Mouse (Mus musculus) hindbrain, embryonic 16.5 days (tissue): Measurements from ENCODE around the gene Ubtf. TPM values are rescaled to one million over a fixed set of nuclear protein-coding genes. Genes with fewer than 3 reads are reported as not detected.

Experiments used
- ATAC-seq: fragments of 200-750 bp; cut with Nextera tagmentation; 2 replicates; pipeline ENCODE4 v1.8.0; 2017; ENCODE audit warnings: moderate TSS enrichment, moderate library complexity
- H3K27ac ChIP-seq: fragments of 300-500 bp; sonication (generic); 2 replicates; pipeline ENCODE4 v1.5.1; 2014; ENCODE audit warnings: low read depth, mild to moderate bottlenecking, control low read depth, low read length, moderate library complexity
- H3K27me3 ChIP-seq: fragments of 300-500 bp; sonication (generic); replicated peaks from 2 replicates; pipeline ENCODE4 v1.6.1; 2014; ENCODE audit warnings: low read length; ENCODE audit not compliant: control insufficient read depth, insufficient read depth
- H3K36me3 ChIP-seq: fragments of 300-500 bp; sonication (generic); 2 replicates; pipeline ENCODE4 v1.6.1; 2014; ENCODE audit warnings: mild to moderate bottlenecking, low read length, moderate library complexity, mixed read lengths; ENCODE audit not compliant: control insufficient read depth, insufficient read depth
- H3K4me1 ChIP-seq: fragments of 300-500 bp; sonication (generic); 2 replicates; pipeline ENCODE4 v1.6.1; 2014; ENCODE audit warnings: low read depth, low read length; ENCODE audit not compliant: control insufficient read depth, insufficient read depth
- H3K4me2 ChIP-seq: fragments of 300-500 bp; sonication (generic); 2 replicates; pipeline ENCODE4 v1.6.1; 2014; ENCODE audit warnings: mild to moderate bottlenecking, low read length, control low read depth, moderate library complexity
- H3K4me3 ChIP-seq: fragments of 300-500 bp; sonication (generic); 2 replicates; pipeline ENCODE4 v1.5.1; 2014; ENCODE audit warnings: mild to moderate bottlenecking, low read length, control low read depth, moderate library complexity
- H3K9ac ChIP-seq: fragments of 300-500 bp; sonication (generic); 2 replicates; pipeline ENCODE4 v1.6.1; 2014; ENCODE audit warnings: low read depth, mild to moderate bottlenecking, control low read depth, low read length, moderate library complexity
- H3K9me3 ChIP-seq: fragments of 300-500 bp; sonication (generic); 2 replicates; pipeline ENCODE4 v1.6.1; 2014; ENCODE audit warnings: mild to moderate bottlenecking, low read length, moderate library complexity; ENCODE audit not compliant: control insufficient read depth
- WGBS: fragments of 180-500 bp; shearing (Covaris S2); extraction: QIAGEN DNeasy Blood & Tissue Kit; methylation state at CpG from one replicate; pipeline ENCODE4 v1.1.7; 2014; 5-methylcytosine and 5-hydroxymethylcytosine counted together
- polyA plus RNA-seq: library from polyadenylated mRNA; unstranded; fragments of >200 nt; fragmentation: Nextera tagmentation; extraction: Ambion mirVana; gene quantifications from 2 replicates; pipeline ENCODE4 v1.2.1, GENCODE M21; 2015

Ubtf gene
- polyA plus RNA-seq, 1 experiment from 2014 or later, result 70.4 TPM

DNA sequence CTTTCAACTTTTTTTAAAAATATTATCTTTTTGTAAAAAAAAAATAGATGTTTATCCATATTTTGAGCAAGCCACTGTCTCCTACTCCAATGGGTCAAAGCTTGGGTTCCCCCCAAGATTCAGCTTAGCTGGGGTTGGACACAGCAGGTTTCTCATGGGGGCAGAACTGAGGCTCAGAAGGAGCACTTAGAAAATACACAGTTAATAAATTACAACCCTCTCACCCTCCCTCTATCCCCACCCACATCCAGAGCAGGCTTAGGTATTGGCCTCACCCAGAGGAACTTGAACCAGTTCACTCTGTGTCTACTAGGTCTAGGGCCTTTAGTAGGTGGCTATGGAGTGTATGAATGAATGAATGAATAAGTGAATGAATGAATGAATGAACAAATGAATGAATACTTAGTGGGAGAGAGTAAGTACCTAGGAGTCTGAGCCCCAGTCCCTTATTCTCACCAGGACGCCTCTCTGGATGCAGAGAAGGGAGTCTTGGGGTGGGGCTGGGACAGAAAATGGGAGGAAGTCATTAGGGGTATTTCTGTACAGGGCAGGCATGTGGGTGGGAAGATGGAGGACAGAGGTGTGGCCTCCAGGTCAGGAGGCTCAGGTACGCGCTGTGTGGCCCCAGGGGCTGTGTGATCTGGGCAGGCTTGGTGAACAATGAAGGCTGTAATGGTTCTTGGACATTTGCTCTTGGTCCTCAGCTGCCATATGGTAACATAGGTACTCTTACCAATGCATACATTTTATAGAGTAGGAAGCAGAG, 29.8 kb upstream of the Ubtf start:
- 86% methylated on average over 3 of the region's 3 CpGs for WGBS
- Histone ChIP-seq H3K4me2 (no peak overlapping the region), H3K4me1 (no peaks in the 10 kb centered on the region), H3K4me3 (no peak overlapping the region), H3K9ac (no peak overlapping the region), H3K27ac (no peak overlapping the region), H3K9me3 (no peaks in the 10 kb centered on the region), H3K36me3 (no peaks in the 10 kb centered on the region), H3K27me3 (no peaks in the 10 kb centered on the region)
- no peak for ATAC-seq

DNA sequence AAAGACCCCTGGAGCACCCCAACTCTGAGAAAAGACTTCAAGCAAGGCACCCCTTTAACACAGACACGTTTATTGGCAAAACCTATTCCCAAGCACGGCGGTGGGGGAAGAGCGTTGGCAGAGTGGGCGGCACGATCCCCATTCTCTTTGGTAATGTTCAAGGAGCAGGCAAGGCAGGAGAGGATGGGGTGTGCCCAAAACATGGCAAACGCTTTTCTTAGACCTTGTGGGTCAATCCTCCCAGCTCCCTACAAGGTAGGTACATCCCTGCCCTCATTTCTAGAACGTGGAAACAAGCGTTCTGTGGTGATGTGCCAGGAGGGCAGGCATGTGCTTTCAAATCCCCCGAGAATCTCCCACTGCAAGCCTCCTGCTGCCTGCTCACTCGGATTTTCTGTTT, 29.2 kb upstream of the Ubtf start:
- H3K27me3 ChIP-seq, result no peaks in the 10 kb centered on the region
- no peak overlapping the region for H3K4me3 ChIP-seq
- no peaks in the 10 kb centered on the region for H3K9me3 ChIP-seq
- ATAC-seq, result no peak
- H3K4me1 ChIP-seq, result no peaks in the 10 kb centered on the region
- no peak overlapping the region for H3K27ac ChIP-seq
- H3K36me3 ChIP-seq, result no peaks in the 10 kb centered on the region
- H3K9ac ChIP-seq, result no peak overlapping the region
- WGBS, result 76% methylated on average over 11 of the region's 11 CpGs
- no peak overlapping the region for H3K4me2 ChIP-seq

DNA sequence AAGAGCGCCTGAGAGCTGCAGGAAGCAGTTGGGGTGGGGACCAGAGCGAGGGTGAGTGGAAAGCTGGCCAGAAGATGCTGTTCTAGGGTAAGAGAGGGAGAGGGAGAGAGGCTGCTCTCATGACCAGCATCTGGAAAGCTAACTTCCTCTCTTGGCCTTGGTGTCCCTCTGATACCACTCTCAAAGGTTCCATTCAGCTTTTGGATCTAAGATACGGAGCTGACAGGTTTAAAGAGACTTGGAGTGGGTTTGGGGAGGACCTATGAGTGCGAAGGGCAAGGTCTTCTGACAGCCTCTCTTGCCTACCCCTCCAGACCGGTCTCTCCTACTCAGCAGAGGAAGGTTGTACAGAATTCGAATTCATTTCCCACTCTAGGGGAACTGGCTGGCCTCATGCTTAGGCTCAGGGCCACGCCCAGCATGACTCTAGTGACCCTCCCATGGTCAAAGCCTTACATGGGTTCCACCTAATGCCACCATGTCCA, 28.6 kb upstream of the Ubtf start:
- H3K9me3 ChIP-seq, result no peaks in the 10 kb centered on the region
- H3K9ac ChIP-seq, result no peak overlapping the region
- H3K4me2 ChIP-seq, result no peak overlapping the region
- H3K36me3 ChIP-seq, result no peaks in the 10 kb centered on the region
- H3K27ac ChIP-seq, result no peak overlapping the region
- no peaks in the 10 kb centered on the region for H3K27me3 ChIP-seq
- H3K4me1 ChIP-seq, result no peaks in the 10 kb centered on the region
- no peak for ATAC-seq
- H3K4me3 ChIP-seq, result no peak overlapping the region
- WGBS, result 92% methylated on average over 7 of the region's 7 CpGs

DNA sequence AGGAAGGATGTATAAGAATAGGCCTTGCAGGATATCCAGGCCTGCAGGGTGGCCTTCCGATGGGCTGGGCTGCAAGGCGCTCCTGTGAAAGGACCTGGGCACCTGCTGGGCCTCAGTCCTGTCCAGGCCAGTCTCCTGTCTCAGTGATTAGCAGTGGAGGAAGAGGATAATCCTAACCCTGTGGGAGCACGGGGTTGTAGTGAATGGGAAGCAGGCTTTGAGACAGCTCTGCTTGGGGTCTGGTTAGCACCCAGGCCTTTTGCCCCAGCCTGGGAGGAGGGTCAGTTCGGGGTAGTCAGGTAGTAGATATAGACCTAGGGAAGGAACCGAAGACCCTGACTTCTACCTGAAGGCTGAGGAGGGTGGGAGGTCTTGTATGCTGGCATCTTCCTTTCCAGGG, 28.1 kb upstream of the Ubtf start:
- no peak overlapping the region for H3K4me3 ChIP-seq
- no peaks in the 10 kb centered on the region for H3K9me3 ChIP-seq
- no peaks in the 10 kb centered on the region for H3K36me3 ChIP-seq
- H3K27ac ChIP-seq, result no peak overlapping the region
- H3K4me2 ChIP-seq, result no peak overlapping the region
- no peak overlapping the region for H3K9ac ChIP-seq
- ATAC-seq, result no peak
- WGBS, result 78% methylated on average over 5 of the region's 5 CpGs
- no peaks in the 10 kb centered on the region for H3K4me1 ChIP-seq
- H3K27me3 ChIP-seq, result no peaks in the 10 kb centered on the region

DNA sequence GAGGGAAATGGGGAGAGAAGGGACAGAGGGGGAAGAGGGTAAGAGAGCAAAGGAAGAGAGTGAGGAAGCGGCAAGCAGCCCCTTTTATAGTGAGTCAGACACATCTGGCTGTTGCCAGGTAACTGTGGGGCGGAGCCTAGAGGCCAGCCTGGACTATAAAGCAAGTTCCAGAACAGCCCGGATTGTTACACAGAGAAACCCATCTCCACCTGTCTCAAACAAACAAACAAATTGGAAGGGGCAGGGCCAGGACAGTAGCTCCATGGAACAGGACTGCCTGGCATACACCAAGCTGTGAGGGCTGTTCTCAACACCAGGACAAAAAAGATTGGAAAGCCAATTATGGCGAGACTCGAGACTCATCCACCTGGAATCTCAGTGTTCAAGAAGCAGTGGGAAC, 27.4 kb upstream of the Ubtf start:
- Histone ChIP-seq H3K4me1 (no peaks in the 10 kb centered on the region), H3K4me3 (no peak overlapping the region), H3K9me3 (no peaks in the 10 kb centered on the region), H3K4me2 (no peak overlapping the region), H3K27ac (no peak overlapping the region), H3K36me3 (no peaks in the 10 kb centered on the region), H3K9ac (no peak overlapping the region), H3K27me3 (no peaks in the 10 kb centered on the region)
- ATAC-seq, result no peak
- 62% methylated on average over 5 of the region's 5 CpGs for WGBS

DNA sequence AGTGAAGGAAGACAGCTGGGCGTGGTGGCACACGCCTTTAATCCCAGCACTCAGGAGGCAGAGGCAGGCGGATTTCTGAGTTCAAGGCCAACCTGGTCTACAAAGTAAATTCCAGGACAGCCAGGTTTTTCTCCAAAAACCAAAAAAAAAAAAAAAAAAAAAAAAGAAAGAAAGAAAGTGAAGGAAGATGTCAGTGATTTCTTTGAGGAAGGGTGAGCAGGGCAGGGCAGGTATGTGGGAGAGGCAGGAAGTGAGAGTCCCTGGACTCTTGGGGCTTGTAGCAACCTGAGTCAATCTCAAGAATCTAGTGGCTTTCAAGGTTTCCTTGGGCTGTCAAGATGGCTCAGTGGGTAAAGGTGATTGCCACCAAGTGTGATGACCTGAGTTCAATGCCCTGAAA, 24.9 kb upstream of the Ubtf start:
- H3K4me3 ChIP-seq, result no peak overlapping the region
- H3K4me2 ChIP-seq, result no peak overlapping the region
- H3K27ac ChIP-seq, result no peak overlapping the region
- H3K36me3 ChIP-seq, result no peaks in the 10 kb centered on the region
- no peaks in the 10 kb centered on the region for H3K27me3 ChIP-seq
- no peaks in the 10 kb centered on the region for H3K9me3 ChIP-seq
- no peak for ATAC-seq
- H3K9ac ChIP-seq, result no peak overlapping the region
- H3K4me1 ChIP-seq, result no peaks in the 10 kb centered on the region
- WGBS, result 93% methylated on average over 3 of the region's 3 CpGs

DNA sequence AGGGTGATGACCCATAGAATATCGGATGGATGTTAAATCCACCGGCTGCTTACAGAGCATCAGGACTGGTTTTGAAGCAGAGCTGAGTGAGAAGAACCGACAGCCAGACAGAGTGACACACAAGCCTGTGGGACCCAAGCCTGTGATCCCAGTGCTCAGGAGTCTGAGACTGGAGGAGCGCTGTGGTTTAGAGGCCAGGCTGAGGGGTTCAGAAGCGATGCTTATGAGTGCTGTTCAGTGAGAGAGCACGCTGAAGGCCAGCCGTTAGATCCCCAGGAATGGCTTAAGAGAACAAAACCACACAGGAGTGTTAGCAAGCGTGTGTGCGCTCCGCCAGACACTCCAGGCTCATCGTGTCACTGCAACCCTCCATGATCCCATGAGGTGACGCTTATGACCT, 23.2 kb upstream of the Ubtf start:
- H3K4me3 ChIP-seq, result no peak overlapping the region
- no peaks in the 10 kb centered on the region for H3K36me3 ChIP-seq
- no peaks in the 10 kb centered on the region for H3K27me3 ChIP-seq
- H3K4me1 ChIP-seq, result no peaks in the 10 kb centered on the region
- no peak for ATAC-seq
- H3K9ac ChIP-seq, result no peak overlapping the region
- no peaks in the 10 kb centered on the region for H3K9me3 ChIP-seq
- no peak overlapping the region for H3K4me2 ChIP-seq
- H3K27ac ChIP-seq, result no peak overlapping the region
- 52% methylated on average over 12 of the region's 12 CpGs for WGBS

DNA sequence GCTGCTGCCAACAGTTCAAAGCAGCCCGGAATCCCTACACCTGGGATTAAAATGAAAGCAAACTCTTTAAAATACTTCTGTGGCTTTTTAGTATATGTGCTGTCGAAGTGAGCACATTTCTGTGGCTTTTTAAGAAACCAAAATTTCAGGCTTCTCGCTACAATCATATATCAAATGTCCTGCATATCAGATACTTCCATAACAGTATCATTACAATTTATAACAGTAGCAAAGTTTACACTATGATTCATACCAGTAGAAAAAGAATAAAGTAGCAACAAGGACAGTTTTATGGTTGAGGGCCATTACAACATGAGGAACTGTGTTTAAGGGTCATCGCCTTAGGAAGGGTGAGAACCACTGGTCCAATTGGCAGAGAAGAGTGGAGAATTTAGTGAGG, 21.6 kb upstream of the Ubtf start:
- no peak for ATAC-seq
- H3K9me3 ChIP-seq, result no peaks in the 10 kb centered on the region
- no peaks in the 10 kb centered on the region for H3K27me3 ChIP-seq

DNA sequence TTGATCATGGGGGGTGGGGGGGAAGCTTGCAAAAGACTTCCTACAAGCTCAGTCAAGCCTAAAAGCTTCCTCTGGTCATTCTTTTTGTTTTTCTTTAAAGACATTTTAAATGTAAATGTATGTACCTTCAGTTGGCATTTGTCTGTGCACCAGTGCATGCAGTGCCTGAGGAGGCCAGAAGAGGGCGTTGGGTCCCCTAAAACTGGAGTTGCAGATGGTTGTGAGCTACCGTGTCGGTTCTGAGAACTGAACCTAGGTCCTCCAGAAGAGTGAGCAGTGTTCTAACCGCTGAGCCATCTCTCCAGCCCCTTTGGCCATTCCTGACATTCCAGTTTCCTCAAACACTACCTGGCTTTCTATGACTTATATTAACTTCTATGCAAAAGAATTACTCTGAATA, 20.1 kb upstream of the Ubtf start:
- H3K27me3 ChIP-seq, result no peaks in the 10 kb centered on the region
- H3K27ac ChIP-seq, result no peak overlapping the region
- 66% methylated on average over 4 of the region's 4 CpGs for WGBS
- H3K4me1 ChIP-seq, result peaks cover 5% of the 10 kb centered on the region; the same call in 1 of the 2 replicates
- ATAC-seq, result no peak
- no peak overlapping the region for H3K4me3 ChIP-seq
- H3K9me3 ChIP-seq, result no peaks in the 10 kb centered on the region
- H3K36me3 ChIP-seq, result no peaks in the 10 kb centered on the region
- H3K9ac ChIP-seq, result no peak overlapping the region
- H3K4me2 ChIP-seq, result no peak overlapping the region

More for the DNA sequence above, 21.6 kb upstream of the Ubtf start:
- 92% methylated on average over 4 of the region's 4 CpGs for WGBS
- Histone ChIP-seq H3K4me2 (no peak overlapping the region), H3K9ac (no peak overlapping the region), H3K36me3 (no peaks in the 10 kb centered on the region), H3K4me1 (no peaks in the 10 kb centered on the region), H3K27ac (no peak overlapping the region), H3K4me3 (no peak overlapping the region)
